Mouse (Mus musculus): Measurements from ENCODE around the gene Zcchc10.

DNA sequence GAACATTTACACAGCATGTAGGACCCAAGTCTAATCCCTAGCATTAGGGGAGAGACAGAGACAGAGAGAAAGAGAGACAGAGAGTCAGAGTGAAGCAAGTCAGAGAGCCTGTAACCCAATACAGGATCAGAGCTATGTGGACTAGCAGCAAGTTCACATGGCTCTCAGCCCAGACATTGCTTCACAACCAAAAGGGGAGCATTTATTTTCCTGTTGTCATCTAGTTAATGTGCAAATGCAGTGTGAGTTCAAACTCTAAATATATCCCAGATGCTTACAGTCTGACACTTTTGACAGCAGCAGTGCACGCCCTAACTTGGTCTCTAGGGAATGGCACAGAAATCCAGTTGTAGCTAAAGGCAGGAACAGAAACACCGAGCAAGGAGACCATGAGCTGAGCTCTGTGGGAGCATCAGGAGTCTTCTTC is 15.6 kb upstream of the Zcchc10 start:
- TF ChIP-seq CTCF (IDR thresholded peaks at IDR 0.05; ENCODE audit: borderline replicate concordance, insufficient read depth, low read length) (no peak), POLR2A (IDR thresholded peaks at IDR 0.05; ENCODE audit: low read depth, low read length) (no peak)
